10 mouse cellular contexts compared by ENCODE assay signal in genomic region chr6:99968889-99969288, GRCm38 (mm10).
DNase-seq lines count a peak whose midpoint lies in the region; ATAC-seq lines count a peak whose summit lies in the region.
"Had no signal": no experiment of that assay in that cellular context is flagged by ENCODE, and none has a peak within 500 bp of the region (broad histone marks: within the 10 kb centered on the region; RNA-seq: fewer than 3 reads in every experiment).

No protein-coding gene starts in this region.

- peaks cover 34% of the 10 kb centered on the region for H3K4me1 ChIP-seq in hindbrain, embryonic 15.5 days (replicated peaks)
- peaks cover 20% of the 10 kb centered on the region for H3K4me1 ChIP-seq in hindbrain, embryonic 12.5 days
- H3K4me1 ChIP-seq in stomach, embryonic 15.5 days, result peaks cover 18% of the 10 kb centered on the region
- H3K4me1 ChIP-seq in kidney, embryonic 14.5 days (ENCODE audit: control insufficient read depth, insufficient read depth, low read length), result no peaks in the 10 kb centered on the region
- H3K4me1 ChIP-seq: liver, embryonic 15.5 days had no signal

- H3K27me3 ChIP-seq in hindbrain, embryonic 15.5 days, result 0 out of 2 replicates have a peak, but pooled peaks cover 3% of the 10 kb centered on the region
- peaks cover 5% of the 10 kb centered on the region for H3K27me3 ChIP-seq in hindbrain, embryonic 12.5 days
- no peaks in the 10 kb centered on the region for H3K27me3 ChIP-seq in stomach, embryonic 15.5 days (replicated peaks)
- no peaks in the 10 kb centered on the region for H3K27me3 ChIP-seq in kidney, embryonic 14.5 days (ENCODE audit: control insufficient read depth, insufficient read depth, low read length)

- WGBS in hindbrain, embryonic 15.5 days, result 39% methylated on average over 5 of the region's 5 CpGs
- 68% methylated on average over 5 of the region's 5 CpGs for WGBS in hindbrain, embryonic 12.5 days
- WGBS in stomach, embryonic 15.5 days, result 61% methylated on average over 5 of the region's 5 CpGs
- WGBS in kidney, embryonic 14.5 days, result 75% methylated on average over 5 of the region's 5 CpGs

- no peaks in the 10 kb centered on the region for H3K36me3 ChIP-seq in hindbrain, embryonic 15.5 days
- no peaks in the 10 kb centered on the region for H3K36me3 ChIP-seq in hindbrain, embryonic 12.5 days
- no peaks in the 10 kb centered on the region for H3K36me3 ChIP-seq in stomach, embryonic 15.5 days
- no peaks in the 10 kb centered on the region for H3K36me3 ChIP-seq in kidney, embryonic 14.5 days (ENCODE audit: control insufficient read depth, insufficient read depth, low read length)
- H3K36me3 ChIP-seq: embryonic facial prominence, embryonic 13.5 days; liver, embryonic 15.5 days had no signal

- no peaks in the 10 kb centered on the region for H3K9me3 ChIP-seq in hindbrain, embryonic 15.5 days
- H3K9me3 ChIP-seq in hindbrain, embryonic 12.5 days (replicated peaks), result 0 out of 2 replicates have a peak, but pooled peaks cover 4% of the 10 kb centered on the region
- no peaks in the 10 kb centered on the region for H3K9me3 ChIP-seq in stomach, embryonic 15.5 days
- peaks cover 2% of the 10 kb centered on the region; the same call in 1 of the 2 replicates for H3K9me3 ChIP-seq in kidney, embryonic 14.5 days (ENCODE audit: control insufficient read depth, low read length)
- H3K9me3 ChIP-seq: liver, embryonic 15.5 days had no signal

- 0 out of 2 replicates have a peak overlapping the region, but pooled peaks have one; percentile 1 for H3K4me2 ChIP-seq in hindbrain, embryonic 15.5 days
- H3K4me2 ChIP-seq in hindbrain, embryonic 12.5 days (replicated peaks), result no peak overlapping the region
- no peak overlapping the region for H3K4me2 ChIP-seq in stomach, embryonic 15.5 days
- no peak overlapping the region for H3K4me2 ChIP-seq in kidney, embryonic 14.5 days (replicated peaks; ENCODE audit: low read depth, low read length)
- H3K4me2 ChIP-seq: embryonic facial prominence, embryonic 13.5 days; liver, embryonic 15.5 days had no signal

- H3K9ac ChIP-seq in hindbrain, embryonic 15.5 days, result no peak overlapping the region
- H3K9ac ChIP-seq in hindbrain, embryonic 12.5 days, result no peak overlapping the region
- no peak overlapping the region for H3K9ac ChIP-seq in stomach, embryonic 15.5 days
- H3K9ac ChIP-seq in kidney, embryonic 14.5 days (ENCODE audit: low read depth, low read length), result no peak overlapping the region
- H3K9ac ChIP-seq: embryonic facial prominence, embryonic 13.5 days; liver, embryonic 15.5 days had no signal

- DNase-seq in cerebellum, postnatal 36 days, result peak; percentile 98 to 99
- peak; percentile 71 to 84 for DNase-seq in heart, postnatal 14 days
- DNase-seq in left cerebral cortex, postnatal 36 days (ENCODE audit: low spot score in 2 of 2), result peak; percentile 49 to 61
- DNase-seq in embryo, embryonic 11 days, result no peak

- peak; percentile 79 for ATAC-seq in hindbrain, embryonic 15.5 days (ENCODE audit: low FRiP score, low read depth)
- ATAC-seq in hindbrain, embryonic 12.5 days (ENCODE audit: low FRiP score), result no peak
- ATAC-seq in stomach, embryonic 15.5 days (ENCODE audit: insufficient read depth, low FRiP score, low read depth), result peak; percentile 74
- no peak for ATAC-seq in kidney, embryonic 14.5 days (ENCODE audit: low FRiP score, low TSS enrichment)

- intact Hi-C loops in heart, postnatal 14 days (cut with DNase I), result no loop called here
- intact Hi-C loops in left cerebral cortex, postnatal 36 days (cut with DNase I), result no loop called here

- no peak overlapping the region for H3K4me3 ChIP-seq in hindbrain, embryonic 15.5 days
- no peak overlapping the region for H3K4me3 ChIP-seq in hindbrain, embryonic 12.5 days
- H3K4me3 ChIP-seq in stomach, embryonic 15.5 days (replicated peaks), result no peak overlapping the region
- H3K4me3 ChIP-seq in kidney, embryonic 14.5 days (ENCODE audit: low read length), result no peak overlapping the region
- H3K4me3 ChIP-seq: embryonic facial prominence, embryonic 13.5 days; liver, embryonic 15.5 days had no signal

- H3K27ac ChIP-seq in hindbrain, embryonic 15.5 days (replicated peaks), result no peak overlapping the region
- H3K27ac ChIP-seq in hindbrain, embryonic 12.5 days, result no peak overlapping the region
- peak overlapping the region; percentile 28; the same call in 1 of the 2 replicates for H3K27ac ChIP-seq in stomach, embryonic 15.5 days
- no peak overlapping the region for H3K27ac ChIP-seq in kidney, embryonic 14.5 days (ENCODE audit: low read depth, low read length)
- H3K27ac ChIP-seq: embryonic facial prominence, embryonic 13.5 days; liver, embryonic 15.5 days had no signal

Comparison
In these comparisons a context has a peak if more than half of its experiments do, and no peak if none do; other contexts are left out.
1. ATAC-seq: peak in hindbrain, embryonic 15.5 days (single experiment) and stomach, embryonic 15.5 days (single experiment); none in hindbrain, embryonic 12.5 days (single experiment) and kidney, embryonic 14.5 days (single experiment).